Mouse (Mus musculus) limb, embryonic 14.5 days (tissue): ENCODE measurements at regions not wholly inside any gene's neighbourhood (a gene's known extent, or its start where the extent isn't known, plus 50 kb on each side); places are given as distances from the start of the nearest gene placed in this dataset.

Experiments
- ATAC-seq: fragments of 200-750 bp; cut with Nextera tagmentation; 2 replicates; pipeline ENCODE4 v1.8.0; 2017; ENCODE audit warnings: low read depth, moderate number of reproducible peaks, moderate TSS enrichment; ENCODE audit not compliant: low FRiP score
- DNase-seq: peaks from one replicate; pipeline ENCODE4 v3.0.0-alpha.2; 2015; ENCODE audit warnings: low spot score
- H3K27ac ChIP-seq: fragments of 300-500 bp; sonication (generic); replicated peaks from 2 replicates; pipeline ENCODE4 v1.5.1; 2014; ENCODE audit warnings: low read depth, mild to moderate bottlenecking, low read length, moderate library complexity, mixed read lengths
- H3K27me3 ChIP-seq: fragments of 300-500 bp; sonication (generic); 2 replicates; pipeline ENCODE4 v1.6.1; 2014; ENCODE audit warnings: low read length, mixed read lengths; ENCODE audit not compliant: control insufficient read depth, insufficient read depth
- H3K36me3 ChIP-seq: fragments of 300-500 bp; sonication (generic); 2 replicates; pipeline ENCODE4 v1.6.1; 2014; ENCODE audit warnings: mild to moderate bottlenecking, low read length, moderate library complexity, mixed read lengths; ENCODE audit not compliant: control insufficient read depth, insufficient read depth
- H3K4me1 ChIP-seq: fragments of 300-500 bp; sonication (generic); 2 replicates; pipeline ENCODE4 v1.6.1; 2014; ENCODE audit warnings: antibody characterized with exemption, low read length, mixed read lengths; ENCODE audit not compliant: control insufficient read depth, insufficient read depth
- H3K4me2 ChIP-seq: fragments of 300-500 bp; sonication (generic); replicated peaks from 2 replicates; pipeline ENCODE4 v1.6.1; 2014; ENCODE audit warnings: low read depth, mild to moderate bottlenecking, low read length, moderate library complexity; ENCODE audit not compliant: severe bottlenecking
- H3K4me3 ChIP-seq: fragments of 300-500 bp; sonication (generic); replicated peaks from 2 replicates; pipeline ENCODE4 v1.5.1; 2014; ENCODE audit warnings: low read length
- H3K9ac ChIP-seq: fragments of 300-500 bp; sonication (generic); 2 replicates; pipeline ENCODE4 v1.6.1; 2014; ENCODE audit warnings: mild to moderate bottlenecking, low read depth, low read length, moderate library complexity; ENCODE audit not compliant: severe bottlenecking
- H3K9me3 ChIP-seq: fragments of 300-500 bp; sonication (generic); 2 replicates; pipeline ENCODE4 v1.6.1; 2016; ENCODE audit warnings: low read length; ENCODE audit not compliant: control insufficient read depth
- POLR2A ChIP-seq: fragments of 200-500 bp; IDR thresholded peaks from 2 replicates; pipeline ENCODE4 v1.8.0; 2012; ENCODE audit warnings: inconsistent platforms, mild to moderate bottlenecking, moderate library complexity, borderline replicate concordance; ENCODE audit not compliant: insufficient read depth, insufficient read length; ENCODE audit errors: extremely low read depth
- WGBS: fragments of 180-500 bp; shearing (Covaris S2); extraction: QIAGEN DNeasy Blood & Tissue Kit; methylation state at CpG from one replicate; pipeline ENCODE4 v1.1.7; 2014; 5-methylcytosine and 5-hydroxymethylcytosine counted together

DNA sequence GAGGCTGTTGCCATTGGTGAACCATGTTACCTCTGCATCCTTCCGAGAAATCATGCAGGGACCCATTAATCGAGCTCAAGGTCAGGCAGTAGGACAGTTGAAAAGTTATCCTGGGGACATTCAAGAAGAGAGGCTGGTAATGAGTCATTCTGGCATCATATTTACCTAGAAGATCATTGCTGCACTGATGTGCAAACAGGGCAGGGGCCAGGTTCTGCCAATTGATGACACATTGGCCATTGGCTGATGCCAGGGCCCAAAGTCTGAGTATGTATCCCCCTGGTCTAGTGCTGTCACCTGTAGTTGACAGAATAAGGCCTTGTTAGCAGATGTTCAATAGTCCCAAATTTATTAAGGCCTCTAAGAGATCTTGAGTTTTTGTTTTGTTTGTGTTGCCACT, 83.6 kb upstream of the Smlr1 start:
- Histone ChIP-seq H3K27me3 (no peaks in the 10 kb centered on the region), H3K36me3 (no peaks in the 10 kb centered on the region), H3K27ac (no peak overlapping the region), H3K9ac (no peak overlapping the region), H3K9me3 (0 out of 2 replicates have a peak, but pooled peaks cover 7% of the 10 kb centered on the region), H3K4me3 (no peak overlapping the region), H3K4me2 (no peak overlapping the region), H3K4me1 (0 out of 2 replicates have a peak, but pooled peaks cover 5% of the 10 kb centered on the region)
- no peak for TF ChIP-seq POLR2A
- WGBS: 93% methylated on average over 2 of the region's 2 CpGs
- ATAC-seq (no peak), DNase-seq (no peak)

DNA sequence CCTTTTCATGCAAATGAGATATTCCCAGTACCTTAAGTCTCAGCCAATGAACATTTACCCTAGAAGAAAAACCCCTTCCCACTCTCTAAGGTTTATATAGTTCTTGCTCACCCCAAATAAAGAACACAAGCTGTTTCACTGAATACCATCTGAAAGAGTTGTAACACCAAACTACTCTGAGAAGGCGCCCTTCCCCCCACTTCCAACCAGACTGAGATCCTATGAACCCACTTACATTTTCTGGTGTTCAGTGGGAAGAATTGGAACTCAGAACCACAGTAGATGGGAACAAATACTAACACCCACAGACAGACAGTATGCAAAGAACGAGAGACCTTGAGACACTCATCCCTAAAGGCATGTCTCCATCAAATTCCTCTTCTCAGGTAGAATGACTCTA, 65.4 kb upstream of the Smlr1 start:
- WGBS: 87% methylated on average over 2 of the region's 2 CpGs
- no peak overlapping the region for H3K27ac ChIP-seq
- H3K27me3 ChIP-seq: no peaks in the 10 kb centered on the region
- TF ChIP-seq POLR2A: no peak
- no peak overlapping the region for H3K9ac ChIP-seq
- DNase-seq (no peak), ATAC-seq (no peak)
- no peak overlapping the region for H3K4me2 ChIP-seq
- no peaks in the 10 kb centered on the region for H3K36me3 ChIP-seq
- H3K9me3 ChIP-seq: no peaks in the 10 kb centered on the region
- no peak overlapping the region for H3K4me3 ChIP-seq
- no peaks in the 10 kb centered on the region for H3K4me1 ChIP-seq

- no peaks in the 10 kb centered on the region for H3K27me3 ChIP-seq
- no peak overlapping the region for H3K27ac ChIP-seq
- H3K4me1 ChIP-seq: no peaks in the 10 kb centered on the region
- ATAC-seq: no peak
- H3K9ac ChIP-seq: no peak overlapping the region
- H3K4me3 ChIP-seq: no peak overlapping the region
- 92% methylated on average over 2 of the region's 2 CpGs for WGBS
- TF ChIP-seq POLR2A: no peak
- H3K36me3 ChIP-seq: no peaks in the 10 kb centered on the region
- H3K9me3 ChIP-seq: no peaks in the 10 kb centered on the region
- DNase-seq: no peak
- no peak overlapping the region for H3K4me2 ChIP-seq
Measured at GRCm38 (mm10) chr10:25589316-25589645, 53.2 kb upstream of the Smlr1 start.

GRCm38 (mm10) chr10:25588611-25589315, 52.7 kb upstream of the Smlr1 start:
- H3K4me1 ChIP-seq: no peaks in the 10 kb centered on the region
- no peak overlapping the region for H3K9ac ChIP-seq
- no peaks in the 10 kb centered on the region for H3K27me3 ChIP-seq
- H3K27ac ChIP-seq: no peak overlapping the region
- no peaks in the 10 kb centered on the region for H3K36me3 ChIP-seq
- TF ChIP-seq POLR2A: no peak
- no peak overlapping the region for H3K4me2 ChIP-seq
- H3K4me3 ChIP-seq: no peak overlapping the region
- ATAC-seq: no peak
- no peak for DNase-seq
- 72% methylated on average over 12 of the region's 12 CpGs for whole genome bisulfite sequencing
- H3K9me3 ChIP-seq: no peaks in the 10 kb centered on the region
